Mouse (Mus musculus) frontal cortex, postnatal 25 days (tissue): Measurements from ENCODE around the gene Rasgrp4.
"Not testable (repeated sequence)": the region's sequence is repeated elsewhere in the genome, so short reads cannot be mapped to it uniquely, and the experiment has no call there.

Experiments used
- DNase-seq, 2 experiments: peaks; one replicate each; pipeline ENCODE4 v3.0.0; 2022; ENCODE audit warnings: low spot score in 2 of 2

The Rasgrp4 gene

DNA sequence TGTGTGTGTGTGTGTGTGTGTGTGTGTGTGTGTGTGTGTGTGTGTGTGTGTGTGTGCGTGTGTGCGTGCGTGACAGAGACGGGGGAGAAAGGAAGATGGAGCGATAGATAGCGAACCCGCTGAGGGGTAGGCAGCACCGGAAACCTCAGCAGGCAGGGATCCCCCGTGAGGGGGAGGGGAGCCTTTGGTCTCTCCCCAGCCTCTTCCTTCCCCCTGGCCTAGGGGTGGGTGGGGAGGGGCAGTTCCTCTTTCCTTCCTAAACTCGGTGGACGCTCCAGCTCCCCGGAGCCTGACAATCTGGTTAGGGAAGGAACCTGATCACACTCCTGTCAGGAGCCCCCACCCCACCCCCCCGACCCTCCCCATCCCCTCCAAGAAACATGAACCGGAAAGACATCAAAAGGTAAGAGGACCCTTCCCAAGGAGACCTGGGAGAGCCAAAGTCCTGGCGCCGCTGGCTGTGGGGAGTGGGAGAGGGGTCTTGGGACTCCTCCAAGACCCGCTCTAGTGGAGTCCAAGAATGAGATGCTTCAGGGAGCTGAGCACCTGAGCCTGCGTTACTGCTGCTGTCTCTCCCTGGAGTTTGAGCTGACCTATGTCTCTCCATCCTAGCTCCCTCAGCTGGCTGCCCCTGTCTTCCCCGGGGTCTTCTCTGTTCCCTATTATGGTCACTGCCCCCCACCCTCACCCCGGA is at the start of gene Rasgrp4:
Rasgrp4 (plus strand) TSS at position 159 of the 694 bp plus-strand sequence.
- DNase-seq, result no peak

DNA sequence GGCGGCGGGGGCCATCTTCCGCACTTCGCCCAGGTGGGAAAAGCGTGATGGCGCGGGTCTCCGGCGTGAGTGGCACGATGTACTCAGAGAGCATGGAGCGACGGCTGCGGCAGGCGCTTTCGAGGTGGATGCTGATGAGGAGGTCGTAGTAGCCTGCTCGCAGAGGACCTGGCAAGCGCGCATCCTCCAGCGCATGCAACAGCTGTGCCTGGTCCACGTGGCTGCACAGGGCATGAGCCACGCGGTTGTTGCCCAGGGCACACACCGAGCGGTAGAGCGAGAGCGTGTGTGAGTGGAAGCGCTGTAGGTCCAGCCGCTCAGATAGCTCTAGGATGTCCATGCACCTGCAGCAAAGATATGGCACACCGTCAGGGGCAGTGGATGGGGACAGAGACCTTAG is 48.7 kb upstream of the Rasgrp4 start:
- DNase-seq, result no peak

DNA sequence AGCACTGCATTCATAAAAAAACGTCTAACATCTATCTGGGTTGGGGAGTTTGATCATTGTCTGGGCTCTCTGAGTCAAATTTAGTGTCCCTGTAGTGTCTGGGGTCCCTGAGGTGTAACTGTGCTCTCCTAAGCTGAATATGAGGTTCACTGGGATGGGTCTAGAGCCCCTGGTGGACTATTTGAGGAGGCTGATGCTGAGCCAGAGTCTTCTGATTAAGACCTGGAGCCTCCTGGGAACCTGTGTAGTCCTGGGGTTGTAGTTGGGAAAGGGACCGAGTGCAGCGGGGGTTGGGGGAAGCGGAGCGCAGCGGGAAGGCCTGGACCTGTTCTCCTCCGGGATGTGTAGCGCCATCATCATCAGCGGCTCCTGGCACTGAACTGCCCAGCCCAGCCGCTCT is 47.7 kb upstream of the Rasgrp4 start:
- DNase-seq, result no peak

DNA sequence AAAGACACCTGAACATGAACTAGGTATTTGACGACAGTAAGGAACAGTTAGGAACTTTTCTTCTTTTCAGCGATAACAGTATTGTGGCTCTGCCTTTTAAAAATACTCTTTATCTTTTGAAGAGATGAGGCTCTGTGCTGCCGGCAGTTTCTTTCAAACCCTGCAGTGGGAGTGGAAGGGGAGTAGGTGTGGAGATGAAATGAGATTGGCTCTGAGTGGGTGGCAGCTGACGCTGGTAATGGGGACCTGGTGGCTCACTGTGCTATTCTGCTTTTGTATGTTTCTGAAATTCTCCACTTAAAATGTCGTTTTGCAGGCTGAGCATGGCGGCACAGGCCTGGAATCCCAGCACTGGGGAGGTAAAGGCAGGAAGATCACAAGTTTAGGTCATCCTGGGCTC is 45.8 kb upstream of the Rasgrp4 start:
- peak in 1 of 2 experiments; percentile 50 for DNase-seq

DNA sequence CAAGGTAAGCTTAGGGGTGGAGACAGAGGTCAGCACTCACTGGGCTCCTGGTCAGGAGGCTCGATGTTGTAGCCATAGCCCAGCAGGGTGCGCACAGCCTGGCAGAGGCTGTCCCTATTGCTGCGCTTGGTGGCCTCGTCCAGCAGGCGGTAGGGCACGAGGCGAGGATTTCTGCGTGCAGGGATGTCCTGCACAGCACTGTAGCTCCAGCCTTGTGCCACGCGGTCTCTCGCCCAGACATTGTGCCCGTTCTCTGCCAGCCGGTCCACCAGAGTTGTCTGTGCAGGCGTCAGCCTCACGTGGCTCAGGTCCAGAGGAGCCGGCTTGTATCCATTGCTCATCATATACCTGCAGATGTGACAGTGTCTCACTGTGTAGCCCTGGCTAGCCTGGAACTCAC is 37.5 kb upstream of the Rasgrp4 start:
- no peak for DNase-seq

DNA sequence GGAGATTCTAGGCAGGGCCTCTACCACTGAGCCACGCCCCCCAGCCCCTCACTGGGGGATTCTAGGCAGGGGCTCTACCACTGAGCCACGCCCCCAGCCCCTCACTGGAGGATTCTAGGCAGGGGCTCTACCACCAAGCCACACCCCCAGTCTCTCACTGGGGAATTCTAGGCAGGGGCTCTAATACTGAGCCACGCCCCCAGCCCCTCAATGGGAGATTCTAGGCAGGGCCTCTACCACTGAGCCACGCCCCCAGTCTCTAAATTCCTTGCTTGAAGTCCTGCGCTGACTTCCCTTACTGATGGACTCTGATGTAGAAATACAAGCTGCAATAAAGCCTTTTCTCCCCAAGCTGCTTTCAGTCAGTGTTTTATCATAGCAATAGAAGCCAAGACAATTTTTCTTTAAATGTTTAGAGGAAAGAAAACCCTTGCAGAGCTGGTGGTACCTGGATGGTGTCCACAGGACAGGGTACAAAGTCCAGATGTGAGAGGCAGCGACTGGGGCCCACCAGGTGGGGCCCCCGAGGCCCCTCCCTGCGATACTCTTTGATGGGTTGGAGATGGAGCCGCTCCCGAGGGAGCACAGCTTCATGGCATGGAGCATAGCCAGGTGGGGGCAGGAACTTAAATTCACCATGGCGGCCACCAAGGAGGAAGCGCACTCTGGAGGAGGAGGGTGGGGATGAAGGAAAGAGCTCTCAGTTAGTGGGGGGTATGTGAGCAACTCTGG is 33.2 kb upstream of the Rasgrp4 start:
- DNase-seq, result no peak

DNA sequence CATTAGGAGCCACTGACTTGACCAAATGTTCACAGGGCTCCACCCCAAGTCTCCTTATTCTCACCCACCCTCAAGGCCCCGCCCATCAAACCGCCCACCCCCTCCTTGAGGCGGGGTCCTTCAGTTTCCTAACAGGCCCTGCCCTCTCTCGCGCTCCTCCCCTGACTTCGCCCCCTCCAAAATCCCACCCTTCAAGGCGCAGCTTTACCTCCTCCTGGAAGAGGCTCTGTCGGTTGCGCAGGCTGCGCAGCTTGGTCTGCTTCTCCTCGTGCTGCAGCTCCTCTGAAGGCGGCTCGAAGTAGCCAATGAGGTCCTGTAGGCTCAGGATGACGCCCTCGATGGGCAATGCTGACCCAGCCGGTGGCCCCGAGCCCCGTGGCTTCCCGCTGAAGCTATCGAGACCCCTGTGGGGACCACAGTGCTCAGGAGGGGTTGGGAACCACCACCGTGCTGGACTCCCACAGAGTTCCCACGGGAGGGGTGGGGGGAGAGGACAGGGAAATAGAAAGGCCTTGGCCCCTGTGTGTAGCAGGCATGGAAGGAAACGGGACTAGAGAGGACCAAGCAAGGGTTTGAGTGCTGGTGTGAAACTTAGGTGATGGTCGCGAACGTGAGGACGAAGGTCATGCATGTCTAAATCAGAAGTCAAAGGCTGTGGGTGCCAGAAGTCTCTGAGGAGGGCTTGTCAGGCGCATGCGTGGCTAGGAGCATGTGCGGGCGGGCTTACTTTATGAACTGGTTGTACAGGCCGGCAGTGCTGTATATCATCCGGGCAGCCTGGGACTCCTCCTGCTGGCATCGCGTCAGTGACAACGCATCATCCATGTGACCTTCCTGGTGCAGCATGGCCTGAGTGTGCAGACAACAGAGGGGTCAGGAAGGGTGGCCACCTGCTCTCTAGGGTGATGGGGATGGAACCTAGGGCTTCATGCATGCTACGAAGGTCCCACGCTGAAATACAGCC is 25.4 kb upstream of the Rasgrp4 start:
- DNase-seq, result no peak

DNA sequence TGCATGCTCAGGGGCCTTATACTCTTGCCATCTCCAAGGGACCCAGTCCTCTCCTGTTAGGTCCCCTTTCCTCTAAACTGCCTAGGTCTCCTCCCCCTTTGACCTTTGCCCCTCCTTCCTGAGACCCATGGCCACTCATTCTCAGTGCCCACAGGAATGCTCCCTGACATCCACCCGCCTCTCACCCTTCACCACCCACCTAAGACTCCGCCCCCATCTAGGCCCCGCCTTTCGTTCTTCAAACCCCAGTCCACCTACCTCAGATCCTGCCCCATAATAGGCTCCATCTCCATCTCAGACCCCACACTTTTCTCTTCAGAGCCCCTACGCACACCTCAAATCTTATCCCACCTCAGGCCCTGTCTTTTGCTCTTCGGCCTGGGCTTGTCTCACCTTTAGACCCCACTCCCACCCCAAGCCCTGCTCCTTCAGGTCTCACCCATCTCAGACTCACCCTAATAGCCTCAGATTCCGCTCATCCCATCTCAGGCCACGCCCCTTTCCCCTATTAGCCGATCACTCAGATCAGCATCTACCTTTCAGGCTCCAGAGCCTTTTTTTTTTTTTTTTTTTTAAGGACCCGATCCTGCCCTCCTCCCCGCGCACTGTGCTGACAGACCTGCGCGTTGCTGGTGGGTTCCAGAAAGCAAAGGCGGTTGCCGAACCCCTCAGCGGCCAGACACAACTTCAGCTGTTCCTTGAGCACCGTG is 16.4 kb upstream of the Rasgrp4 start:
- no peak for DNase-seq

DNA sequence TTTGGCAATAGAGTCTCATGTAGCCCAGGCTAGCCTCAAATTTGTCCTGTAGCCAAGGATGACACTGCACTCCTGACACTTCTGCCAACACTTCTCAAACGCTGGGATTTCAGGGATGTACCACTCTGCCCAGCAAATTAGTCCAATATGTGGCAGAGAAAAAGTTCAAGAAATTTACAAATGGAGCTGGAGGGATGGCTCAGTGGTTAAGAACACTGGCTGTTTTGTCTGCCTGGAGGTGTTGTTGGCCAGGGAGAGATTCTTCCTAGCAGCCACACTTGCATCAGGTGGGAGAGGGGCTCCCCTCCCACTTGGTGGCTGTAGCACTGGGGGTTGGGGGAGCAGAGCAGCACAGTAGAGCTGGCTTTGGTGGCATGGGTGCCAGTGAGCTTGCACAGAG is 15.1 kb upstream of the Rasgrp4 start:
- no peak for DNase-seq

DNA sequence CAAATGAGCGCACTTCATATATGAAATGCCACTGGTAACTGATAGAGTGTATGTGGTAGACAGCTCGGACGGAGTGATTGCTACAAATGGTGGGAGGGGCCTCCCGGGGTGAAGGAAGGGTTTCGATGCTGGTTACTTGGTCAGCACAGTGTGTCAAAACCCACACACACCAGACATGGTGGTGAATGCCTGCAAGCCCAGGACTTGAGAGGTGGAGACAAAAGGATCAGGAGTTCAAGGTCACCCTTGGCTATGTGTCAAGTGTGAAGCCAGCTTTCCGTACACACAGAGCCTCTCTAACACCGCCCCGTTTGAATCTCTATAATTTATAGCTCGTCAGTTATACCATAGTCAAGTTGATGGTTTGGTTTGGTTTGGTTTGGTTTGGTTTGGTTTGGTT is 11.8 kb upstream of the Rasgrp4 start:
- no peak for DNase-seq

DNA sequence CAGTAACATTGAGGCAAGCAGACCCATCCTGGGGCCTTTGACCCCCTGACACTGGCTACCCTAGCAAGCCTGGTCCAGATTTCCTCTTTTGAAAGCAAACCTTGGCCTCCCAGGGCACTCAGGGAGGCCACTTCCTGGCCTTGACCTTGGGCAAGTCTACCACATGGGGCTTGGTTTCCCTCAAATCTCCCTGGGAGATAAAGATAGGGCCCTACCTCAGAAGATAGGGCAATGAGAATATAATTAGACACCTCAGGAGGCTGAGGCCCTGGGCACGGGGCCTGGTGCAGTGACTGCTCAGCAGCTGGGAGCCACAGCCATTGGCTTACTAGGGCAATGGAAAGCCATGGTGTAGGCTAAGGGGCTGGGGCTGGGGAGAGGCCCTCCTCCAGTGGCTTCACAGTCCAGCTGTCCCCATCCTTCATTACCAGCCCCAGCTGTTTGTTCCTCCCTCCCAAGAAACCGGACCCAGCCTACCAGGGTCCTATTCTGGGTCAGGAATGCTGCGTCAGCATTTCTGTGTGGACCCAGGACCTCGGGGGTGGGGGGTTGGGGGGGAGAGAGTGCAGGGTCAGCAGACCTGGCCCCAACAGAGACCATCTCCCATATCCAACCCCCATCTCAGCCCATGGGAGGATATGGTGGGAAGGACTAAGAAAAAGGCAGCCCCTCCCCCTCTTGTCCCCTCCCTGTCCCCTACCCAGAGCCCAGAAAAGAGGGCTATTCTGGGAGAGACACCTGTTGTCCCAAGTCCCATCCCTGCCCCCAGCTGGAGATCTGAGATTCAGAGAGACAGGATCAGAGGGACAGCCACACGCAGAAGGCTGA is 10.9 kb upstream of the Rasgrp4 start:
- no peak for DNase-seq

DNA sequence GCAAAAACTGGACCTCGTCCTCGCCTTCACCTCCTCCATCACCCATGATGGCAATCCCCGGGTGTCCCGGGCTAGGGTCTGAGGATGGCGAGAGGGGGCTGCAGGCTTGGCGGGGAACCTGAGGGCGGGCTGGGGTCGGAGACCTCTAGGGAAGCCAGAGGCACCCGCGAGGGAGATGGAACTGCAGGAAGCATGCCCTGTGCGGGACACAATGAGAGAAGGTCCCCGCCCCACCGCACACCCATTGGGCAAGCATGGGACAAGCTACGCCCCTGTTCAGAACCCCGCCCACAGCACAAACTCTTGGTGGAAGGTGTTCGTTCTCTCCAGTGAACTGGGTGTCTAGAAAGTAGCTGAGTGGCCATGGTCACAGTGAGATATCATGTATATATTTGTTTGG is 9.7 kb upstream of the Rasgrp4 start, which contains the start of gene Ryr1:
Ryr1 (minus strand) TSS at position 210 of the 400 bp plus-strand sequence.
- no peak for DNase-seq

DNA sequence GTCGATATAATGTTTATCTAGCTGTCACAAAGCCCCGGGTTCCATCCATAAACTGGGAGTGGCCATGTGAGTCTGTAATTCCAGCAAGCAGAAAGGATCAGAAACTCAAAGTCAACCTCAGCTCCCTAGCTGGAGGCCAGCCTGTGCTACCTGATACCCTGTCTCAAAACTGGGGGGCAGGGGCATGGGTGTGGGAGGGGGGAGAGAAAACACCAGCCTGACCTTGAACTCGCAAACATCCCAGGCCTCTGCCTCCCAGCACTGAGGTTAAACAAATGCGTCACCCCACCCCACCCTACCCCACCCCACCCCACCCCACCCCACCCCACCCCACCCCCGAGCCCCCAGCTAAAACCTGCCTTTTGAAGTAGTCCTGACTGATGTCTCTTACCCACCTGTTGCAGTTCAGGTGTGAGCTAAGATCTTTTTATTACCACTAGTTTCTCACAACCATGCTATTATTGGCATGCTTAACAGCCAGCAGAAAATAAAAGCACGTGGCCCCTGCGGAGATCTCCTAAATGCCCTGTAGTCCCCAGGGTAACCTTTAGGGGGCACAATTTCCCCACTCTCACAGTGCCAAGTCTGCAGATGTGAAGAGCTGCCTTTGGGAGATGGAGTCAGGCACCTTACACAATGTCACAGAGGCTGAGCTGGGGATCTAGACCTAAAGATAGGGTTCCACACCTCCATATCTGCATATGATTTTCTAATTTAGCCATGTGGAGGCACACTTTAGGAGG is 8.3 kb upstream of the Rasgrp4 start:
- DNase-seq, result peak; percentile 12 to 21

DNA sequence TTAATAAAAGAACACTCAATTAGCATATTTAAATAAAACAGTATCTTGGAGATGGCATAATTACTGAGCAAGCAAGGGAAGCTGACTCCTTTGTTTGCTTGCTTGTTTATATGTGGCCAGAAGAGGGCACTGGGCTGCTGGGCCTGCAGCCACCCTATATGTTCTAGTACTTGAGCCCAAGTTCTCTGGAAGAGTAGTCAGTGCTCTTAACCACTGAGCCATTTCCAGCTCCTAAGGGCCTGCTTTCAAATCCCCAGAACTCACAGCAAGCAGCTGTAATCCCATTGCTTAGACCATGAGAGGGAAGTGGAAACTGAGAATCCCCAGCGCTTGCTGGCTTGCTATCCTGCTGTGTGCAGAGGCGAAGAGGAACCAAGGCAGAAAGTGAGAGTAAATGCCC is 5.9 kb upstream of the Rasgrp4 start:
- DNase-seq, result no peak

DNA sequence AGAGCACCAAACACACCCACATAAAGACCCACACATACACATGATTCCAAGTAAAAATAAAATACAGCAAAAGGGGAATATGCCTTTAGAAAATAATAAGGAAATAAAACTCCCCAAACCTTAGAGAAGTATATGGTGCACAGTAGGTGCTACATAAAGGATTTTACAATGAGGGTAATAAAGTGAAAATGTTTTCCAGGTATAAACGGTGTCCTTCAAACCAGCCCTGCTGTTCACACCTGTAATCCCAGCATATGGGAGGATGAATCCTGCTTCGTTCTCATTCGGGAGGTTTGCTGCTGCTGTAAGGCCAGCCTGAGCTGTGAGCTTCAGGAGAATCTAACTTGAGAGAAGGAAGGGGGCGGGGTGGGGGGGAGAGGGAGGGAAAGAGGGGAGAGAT is 421 bp upstream of the Rasgrp4 start:
- no peak for DNase-seq

DNA sequence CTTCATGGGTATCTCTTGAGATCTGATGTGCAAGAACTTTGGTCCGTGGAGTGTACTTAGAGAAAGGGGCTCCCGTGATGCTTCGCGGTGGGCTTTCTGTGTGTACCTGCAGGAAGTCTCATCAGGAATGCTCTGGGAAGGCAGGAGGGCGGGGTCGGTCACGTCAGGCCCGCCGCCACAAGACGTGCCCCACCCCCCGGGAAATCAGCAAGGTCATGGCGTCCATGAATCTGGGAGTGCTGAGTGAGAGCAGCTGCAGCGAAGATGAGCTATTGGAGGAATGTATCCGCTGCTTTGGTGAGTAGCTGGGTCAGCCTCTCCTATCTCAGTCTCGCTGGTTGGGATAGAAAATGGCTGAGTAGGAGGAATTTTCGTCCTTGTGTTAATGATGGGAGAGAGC is 2.8 kb downstream of the Rasgrp4 start:
- DNase-seq, result no peak

DNA sequence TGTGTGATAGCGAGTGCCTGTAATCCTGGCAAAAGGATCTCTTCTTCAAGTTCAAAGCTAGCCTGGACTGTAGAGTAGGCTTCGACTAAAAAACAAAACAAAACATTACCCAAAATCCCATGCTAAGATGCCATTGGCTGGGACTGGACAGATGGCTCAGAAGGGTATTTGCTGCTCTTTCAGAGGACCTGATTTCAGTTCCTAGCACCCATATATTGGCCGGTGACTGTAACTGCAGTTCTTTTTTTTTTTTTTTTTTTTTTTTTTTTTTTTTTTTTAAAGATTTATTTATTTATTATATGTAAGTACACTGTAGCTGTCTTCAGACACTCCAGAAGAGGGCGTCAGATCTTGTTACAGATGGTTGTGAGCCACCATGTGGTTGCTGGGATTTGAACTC is 4.6 kb downstream of the Rasgrp4 start:
- DNase-seq, result not testable (repeated sequence)

DNA sequence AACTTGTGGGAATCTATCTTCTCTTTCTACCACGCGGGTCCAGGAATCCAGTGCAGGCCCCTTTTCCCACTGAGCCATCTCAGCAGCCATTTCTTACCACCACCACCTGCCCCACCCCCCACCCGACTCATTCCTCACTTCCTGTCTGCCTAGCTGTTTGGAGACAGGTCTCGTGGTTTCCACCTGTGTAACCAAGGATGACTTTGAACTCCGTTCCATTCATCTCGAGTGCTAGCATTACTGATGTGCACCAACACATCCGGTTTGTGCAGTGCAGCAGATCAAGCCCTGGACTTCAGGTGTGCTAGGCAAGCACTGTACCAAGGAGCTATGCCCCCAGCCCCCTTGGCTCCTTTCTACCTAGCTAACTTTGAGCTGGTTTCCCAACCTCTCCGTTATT is 6.8 kb downstream of the Rasgrp4 start:
- no peak for DNase-seq

DNA sequence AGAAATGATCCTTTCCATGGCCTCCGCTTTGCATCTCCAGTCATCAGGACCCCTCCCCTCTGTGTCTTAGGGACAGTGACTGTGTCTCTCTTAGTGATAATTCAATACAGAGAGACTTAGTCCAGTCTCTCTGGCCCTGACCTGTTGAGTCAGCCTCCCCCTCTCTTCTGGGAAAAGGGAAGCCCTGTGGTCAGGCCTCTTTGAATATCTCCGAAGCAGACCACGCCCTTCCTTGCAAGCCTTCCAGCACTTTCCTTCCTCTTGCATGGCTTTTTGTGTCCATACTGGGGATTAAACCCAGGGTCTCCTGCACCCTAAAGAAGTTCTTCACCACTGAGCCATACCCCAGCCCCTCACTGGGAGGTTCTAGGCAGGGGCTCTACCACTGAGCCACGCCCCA is 9.4 kb downstream of the Rasgrp4 start:
- DNase-seq, result no peak
